Mouse (Mus musculus) right cerebral cortex, postnatal 36 days (tissue): ENCODE results near the gene Cbfa2t3.
A peak's percentile ranks its signal among the peaks of the same experiment; 100 is the strongest.

Experiments used
- DNase-seq, 2 experiments: peaks; one replicate each; pipeline ENCODE4 v3.0.0; 2022; ENCODE audit warnings: low spot score in 2 of 2, mixed read lengths in 1 of 2

Gene Cbfa2t3

GRCm38 (mm10) chr8:122692152-122692551, 6.8 kb downstream of the Cbfa2t3 start:
- DNase-seq = no peak

DNA sequence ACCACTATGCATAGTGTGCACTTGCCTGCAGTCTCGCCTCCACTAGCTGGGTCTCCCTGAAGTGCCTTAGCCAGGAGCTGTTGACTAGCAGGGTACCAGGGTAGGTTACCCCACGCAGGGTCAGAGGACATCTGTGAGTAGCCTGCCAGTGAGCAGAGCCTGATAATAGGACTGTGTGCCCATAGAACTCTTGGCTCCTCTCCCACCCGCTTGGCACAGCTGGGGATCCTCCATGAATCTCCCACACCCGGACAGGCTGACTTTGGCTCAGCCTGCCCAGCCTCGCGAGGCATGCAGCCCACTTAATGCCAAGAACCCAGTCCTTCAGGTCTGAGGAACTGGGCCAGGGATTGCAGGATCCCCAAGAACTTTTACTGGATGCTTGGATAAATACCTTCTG, 7.9 kb downstream of the Cbfa2t3 start:
- DNase-seq = no peak

DNA sequence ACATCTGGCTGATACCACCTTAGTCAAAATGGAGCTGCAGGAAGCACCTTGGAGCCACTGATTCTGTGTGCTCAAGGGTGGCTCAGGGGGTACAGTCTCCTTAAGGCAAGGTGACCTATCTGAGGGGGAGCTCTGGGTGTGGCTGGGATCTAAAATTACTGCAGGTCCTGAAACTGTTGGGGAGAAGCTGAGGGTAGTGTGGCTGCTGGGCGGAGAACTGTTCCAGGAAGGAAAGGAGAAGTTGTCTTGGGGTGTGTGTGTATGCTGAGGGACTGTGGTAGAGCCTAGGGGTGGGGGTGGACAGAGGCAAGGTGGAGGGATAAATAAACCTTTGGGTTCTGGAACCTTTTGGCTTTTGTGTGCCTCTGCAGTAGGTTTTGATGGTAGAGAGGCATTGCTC, 9.6 kb downstream of the Cbfa2t3 start:
- DNase-seq = no peak

DNA sequence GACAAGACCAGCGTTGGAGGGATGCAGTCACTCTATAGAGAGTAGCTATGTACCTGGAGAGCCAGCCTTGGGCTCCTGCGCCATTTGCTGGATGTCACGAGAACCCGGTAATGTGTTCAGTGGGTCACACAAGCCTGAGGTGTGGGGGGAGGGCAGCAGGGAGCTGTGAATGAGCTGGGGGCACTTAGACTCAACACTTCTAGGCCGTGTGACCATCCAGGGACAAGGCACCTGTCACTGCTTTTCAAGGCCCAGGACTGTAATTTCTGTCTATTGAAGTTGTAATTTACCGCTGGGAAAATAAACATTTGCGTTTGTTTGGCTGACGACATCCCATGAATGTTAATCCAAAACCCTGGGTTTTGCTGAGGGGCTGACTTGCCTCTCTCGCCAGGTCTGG, 12.0 kb downstream of the Cbfa2t3 start:
- no peak for DNase-seq

- DNase-seq = no peak
These were observed 13.6 kb downstream of the Cbfa2t3 start for GRCm38 (mm10) chr8:122685097-122685861.

- DNase-seq = no peak
These were observed 16.1 kb downstream of the Cbfa2t3 start for GRCm38 (mm10) chr8:122682820-122683219.

GRCm38 (mm10) chr8:122680171-122680570, 18.7 kb downstream of the Cbfa2t3 start:
- no peak for DNase-seq

DNA sequence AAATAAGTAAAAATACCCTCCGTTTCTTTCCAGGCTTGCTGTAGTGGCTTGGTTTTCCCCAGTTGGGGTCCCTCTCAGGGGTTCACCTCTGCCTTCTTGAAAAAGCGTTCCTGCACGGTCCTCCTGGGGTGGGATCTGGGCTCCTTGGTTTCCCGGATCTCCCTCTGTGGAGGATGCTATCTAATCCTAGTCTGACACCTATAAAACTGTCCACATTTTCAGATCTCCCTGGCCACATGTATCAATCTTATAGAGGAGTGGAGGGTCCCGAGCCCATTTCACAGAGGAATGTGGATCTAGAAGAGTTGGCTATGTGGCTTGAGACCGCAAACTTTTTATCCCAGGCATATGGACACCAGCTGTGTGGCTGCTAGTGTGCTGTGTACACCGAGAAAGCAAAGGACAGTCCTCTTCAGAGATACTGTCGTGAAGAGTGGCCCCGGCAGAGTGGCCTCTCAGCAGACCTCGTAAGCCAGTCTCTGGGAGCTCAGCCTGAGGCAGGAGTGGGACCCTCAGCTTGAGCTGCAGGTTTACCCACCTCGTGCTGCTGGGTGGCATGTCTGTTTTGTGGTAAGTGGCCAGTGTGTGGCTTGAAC, 19.5 kb downstream of the Cbfa2t3 start:
- no peak for DNase-seq

GRCm38 (mm10) chr8:122678896-122679210, 20.1 kb downstream of the Cbfa2t3 start:
- no peak for DNase-seq

DNA sequence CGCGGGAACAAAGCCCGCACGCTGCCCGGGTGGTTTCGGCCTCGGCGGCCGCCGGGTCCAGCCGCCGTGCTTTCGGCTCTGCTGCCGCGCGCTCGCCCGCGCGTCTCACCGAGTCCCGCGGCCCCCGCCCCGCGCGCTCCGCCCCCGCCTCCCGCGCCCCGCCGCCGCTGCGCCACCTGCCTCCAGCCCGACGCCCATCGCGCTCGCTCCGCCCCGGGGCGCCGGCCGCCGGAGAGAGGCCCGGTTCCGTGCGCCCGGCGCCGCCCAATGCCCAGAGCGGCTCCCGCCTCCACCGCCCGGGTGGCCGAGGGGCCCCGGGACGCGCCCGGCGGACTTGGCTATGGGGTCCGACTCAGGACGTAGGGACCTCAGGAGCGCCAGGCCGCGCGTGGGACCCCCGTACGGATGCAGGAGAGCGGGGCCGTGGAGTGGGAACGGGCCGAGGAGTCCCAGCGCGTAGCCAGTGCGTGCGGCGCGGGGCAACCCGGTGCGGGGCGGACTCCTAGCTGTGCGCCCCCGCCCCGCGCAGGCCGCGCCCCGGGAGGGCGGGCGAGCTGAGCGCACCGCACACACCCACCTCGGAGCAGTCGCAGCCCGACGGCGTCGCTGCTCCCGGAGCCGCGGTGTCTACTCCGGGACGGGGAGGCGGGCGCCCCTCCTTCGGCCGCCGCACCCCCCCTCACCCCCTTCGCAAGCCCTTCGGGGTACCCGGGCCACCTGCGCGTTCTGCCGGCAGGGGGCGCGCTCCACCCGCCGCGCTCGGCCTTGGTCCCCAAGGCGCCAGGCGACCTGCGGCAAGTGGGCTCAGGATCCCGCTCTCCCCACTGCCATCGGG, 20.6 kb downstream of the Cbfa2t3 start:
- DNase-seq = peak; percentile 59

- DNase-seq = no peak
These were observed 21.4 kb downstream of the Cbfa2t3 start for GRCm38 (mm10) chr8:122677481-122678021.

- DNase-seq = peak; percentile 71 to 76
These were observed 22.1 kb downstream of the Cbfa2t3 start for GRCm38 (mm10) chr8:122676621-122677480.

GRCm38 (mm10) chr8:122675596-122676420, 23.1 kb downstream of the Cbfa2t3 start:
- peak in 1 of 2 experiments; percentile 36 for DNase-seq

GRCm38 (mm10) chr8:122674999-122675398, 23.9 kb downstream of the Cbfa2t3 start:
- no peak for DNase-seq

- no peak for DNase-seq
These were observed 24.9 kb downstream of the Cbfa2t3 start for GRCm38 (mm10) chr8:122673989-122674388.

DNA sequence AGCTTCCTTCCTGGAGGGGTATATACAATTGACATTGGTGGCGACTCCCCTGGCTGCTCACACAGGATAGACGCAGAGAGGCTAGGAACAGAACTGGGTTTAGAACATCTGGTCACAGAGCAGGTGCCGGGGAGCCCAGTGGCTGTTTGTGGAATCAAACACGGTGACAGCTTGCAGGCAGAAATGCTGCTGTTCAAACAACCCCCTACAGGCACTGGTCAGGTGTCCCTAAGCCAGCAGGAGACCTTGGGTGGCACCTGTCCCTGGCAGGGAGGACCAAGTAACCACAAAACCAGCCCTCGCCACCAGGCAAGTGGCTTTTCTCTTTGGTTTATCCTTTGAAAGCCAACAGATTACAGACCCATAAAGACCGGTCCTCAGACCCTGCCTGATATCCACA, 27.0 kb downstream of the Cbfa2t3 start:
- DNase-seq = no peak

DNA sequence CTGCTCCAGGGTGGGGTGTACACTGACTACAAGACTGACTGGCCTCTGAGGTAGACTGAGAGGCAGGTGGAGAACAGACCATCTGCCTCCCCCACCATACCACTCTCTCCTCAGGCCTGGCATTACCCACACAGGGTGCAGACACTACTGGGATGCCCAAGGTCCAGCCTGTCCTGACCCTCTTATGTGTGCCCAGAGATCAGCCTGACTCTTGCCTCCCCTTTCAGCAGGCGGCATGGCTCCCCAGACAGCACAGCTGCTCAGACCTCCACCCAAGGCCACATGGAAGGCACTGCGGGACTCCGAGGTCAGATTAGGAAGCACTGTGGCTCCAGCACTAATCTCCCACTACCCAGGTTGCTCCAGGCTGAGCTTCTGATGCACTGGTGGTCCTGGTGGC, 28.2 kb downstream of the Cbfa2t3 start:
- DNase-seq = no peak

GRCm38 (mm10) chr8:122670001-122670400, 28.9 kb downstream of the Cbfa2t3 start:
- DNase-seq = no peak

DNA sequence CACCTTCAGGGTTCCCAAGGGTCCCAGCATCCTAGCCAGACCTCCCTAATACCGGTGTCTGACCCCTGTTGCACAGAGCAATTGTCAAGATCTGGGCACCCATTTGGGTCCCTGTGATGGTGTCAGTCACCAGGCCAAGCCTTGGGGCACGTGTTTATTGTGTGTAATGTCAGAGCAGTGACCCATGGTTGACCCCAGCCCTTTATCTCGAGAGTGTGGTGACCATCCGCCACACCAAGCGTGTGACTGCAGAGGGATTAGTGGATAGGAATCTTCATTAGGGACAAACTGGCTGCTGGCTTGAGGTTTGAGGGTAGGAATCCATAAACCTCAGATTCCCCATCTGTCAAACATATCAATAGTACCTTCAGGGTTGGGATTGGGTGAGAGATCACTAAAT, 29.5 kb downstream of the Cbfa2t3 start:
- DNase-seq = no peak

GRCm38 (mm10) chr8:122667854-122668253, 31.1 kb downstream of the Cbfa2t3 start:
- peak; percentile 68 to 70 for DNase-seq

DNA sequence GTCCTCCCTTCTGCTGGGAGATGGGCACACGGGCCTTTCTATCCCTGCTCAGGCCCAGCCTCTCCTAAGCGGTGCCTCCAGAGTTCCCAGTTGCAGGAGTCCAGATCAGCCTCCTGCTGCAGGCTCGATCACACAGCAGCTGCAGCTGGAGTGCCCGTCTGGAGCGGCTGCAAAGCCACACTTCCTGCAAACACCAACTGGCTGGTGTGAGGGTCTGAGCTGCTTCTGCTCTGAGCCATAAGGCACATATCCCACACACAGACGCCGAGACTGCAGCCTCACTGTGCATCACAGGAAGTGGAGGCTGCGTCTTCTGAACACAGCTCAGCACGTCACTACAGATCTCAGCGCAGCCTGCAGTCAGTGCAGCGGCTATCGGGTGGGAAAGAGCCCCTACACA, 32.1 kb downstream of the Cbfa2t3 start:
- DNase-seq = peak; percentile 62 to 73
